Mouse (Mus musculus) CH12.LX (cell line): Measurements from ENCODE around the gene Aip.

Experiments used
- CHD2 ChIP-seq: IDR thresholded peaks from 2 replicates; pipeline ENCODE4 v1.6.1; 2011; ENCODE audit warnings: low read length, improper control_type of control experiment
- CTCF ChIP-seq, 2 experiments: IDR thresholded peaks in 1 of 2; conservative IDR thresholded peaks in 1 of 2; 2 replicates each; pipeline ENCODE4 v1.5.1; 2011 to 2012; ENCODE audit warnings: low read depth in 2 of 2, low read length in 2 of 2, improper control_type of control experiment in 1 of 2, inconsistent platforms in 1 of 2, mild to moderate bottlenecking in 1 of 2, moderate library complexity in 1 of 2
- NELFE ChIP-seq: IDR thresholded peaks from 2 replicates; pipeline ENCODE4 v1.6.1; 2011; ENCODE audit warnings: low read depth, low read length, improper control_type of control experiment
- POLR2A ChIP-seq: IDR thresholded peaks from 2 replicates; pipeline ENCODE4 v1.6.1; 2011; ENCODE audit warnings: low read depth, mild to moderate bottlenecking, improper control_type of control experiment, low read length
- POLR2AphosphoS2 ChIP-seq: IDR thresholded peaks from 2 replicates; pipeline ENCODE4 v1.6.1; 2011; ENCODE audit warnings: low read depth, low read length, improper control_type of control experiment
- RAD21 ChIP-seq: IDR thresholded peaks from 2 replicates; pipeline ENCODE4 v1.6.1; 2011; ENCODE audit warnings: low read depth, mild to moderate bottlenecking, low read length, improper control_type of control experiment, moderate library complexity
- UBTF ChIP-seq: IDR thresholded peaks from 2 replicates; pipeline ENCODE4 v1.6.1; 2012; ENCODE audit warnings: low read depth, mild to moderate bottlenecking, inconsistent platforms, low read length, improper control_type of control experiment, moderate library complexity
- USF1 ChIP-seq: IDR thresholded peaks from 2 replicates; pipeline ENCODE4 v1.6.1; 2014; ENCODE audit warnings: low read depth, mild to moderate bottlenecking, inconsistent platforms, low read length, improper control_type of control experiment
- ZMIZ1 ChIP-seq: IDR thresholded peaks from 2 replicates; pipeline ENCODE4 v1.6.1; 2012; ENCODE audit warnings: low read depth, mild to moderate bottlenecking, inconsistent platforms, low read length, improper control_type of control experiment

GRCm38 (mm10) chr19:4153232-4153654, 27.6 kb upstream of the Aip start, which contains the start of gene Ptprcap:
- TF ChIP-seq ZMIZ1, result no peak
- TF ChIP-seq CTCF (conservative IDR thresholded peaks at IDR 0.05 in 1 of 2, IDR thresholded peaks at IDR 0.05 in 1 of 2; ENCODE audit: low read depth in 2 of 2, low read length in 2 of 2), result no peak
- TF ChIP-seq USF1, result no peak
- no peak for TF ChIP-seq POLR2A
- TF ChIP-seq RAD21, result no peak
- no peak for TF ChIP-seq UBTF
- TF ChIP-seq NELFE, result no peak
- no peak for TF ChIP-seq POLR2AphosphoS2
- no peak for TF ChIP-seq CHD2
